Mouse (Mus musculus) hindbrain, embryonic 16.5 days (tissue): Measurements from ENCODE around the gene Eif4e2. TPM values are rescaled to one million over a fixed set of nuclear protein-coding genes. Genes with fewer than 3 reads are reported as not detected.

ENCODE experiments used
- polyA plus RNA-seq: library from polyadenylated mRNA; unstranded; fragments of >200 nt; fragmentation: Nextera tagmentation; extraction: Ambion mirVana; gene quantifications from 2 replicates; pipeline ENCODE4 v1.2.1, GENCODE M21; 2015

Gene Eif4e2
- polyA plus RNA-seq, 1 experiment from 2014 or later, result 79.3 TPM

Other genes starting within 250 kb of the Eif4e2 start
- not detected in 2 replicates for gene Alppl2, start 124.0 kb upstream of the Eif4e2 start, polyA plus RNA-seq
- not detected in 2 replicates for gene Alpi, start 112.3 kb upstream of the Eif4e2 start, polyA plus RNA-seq
- 0.09 TPM in 2 replicates for gene Akp3, start 88.9 kb upstream of the Eif4e2 start, polyA plus RNA-seq
- gene Ecel1, start 57.4 kb upstream of the Eif4e2 start, polyA plus RNA-seq, result 34.9 and 40.2 TPM in 2 replicates
- 2.1 and 2.6 TPM in 2 replicates for gene Prss56, start 30.6 kb upstream of the Eif4e2 start, polyA plus RNA-seq
- 0.62 TPM in 1 of 2 replicates, not detected in the other for gene Chrnd, start 23.3 kb upstream of the Eif4e2 start, polyA plus RNA-seq
- 0.96 TPM in 1 of 2 replicates, not detected in the other for gene Chrng, start 9.3 kb upstream of the Eif4e2 start, polyA plus RNA-seq
- 2.5 and 2.8 TPM in 2 replicates for gene Efhd1, start 50.4 kb downstream of the Eif4e2 start, polyA plus RNA-seq
- 63.2 and 64.6 TPM in 2 replicates for gene Gigyf2, start 113.1 kb downstream of the Eif4e2 start, polyA plus RNA-seq
- 21.7 and 25.0 TPM in 2 replicates for gene Kcnj13, start 180.8 kb downstream of the Eif4e2 start, polyA plus RNA-seq